Mouse (Mus musculus): Measurements from ENCODE around the gene Smarcd1.
A peak's percentile ranks its signal among the peaks of the same experiment; 100 is the strongest.
"Not testable (repeated sequence)": the region's sequence is repeated elsewhere in the genome, so short reads cannot be mapped to it uniquely, and the experiment has no call there.

Gene Smarcd1

DNA sequence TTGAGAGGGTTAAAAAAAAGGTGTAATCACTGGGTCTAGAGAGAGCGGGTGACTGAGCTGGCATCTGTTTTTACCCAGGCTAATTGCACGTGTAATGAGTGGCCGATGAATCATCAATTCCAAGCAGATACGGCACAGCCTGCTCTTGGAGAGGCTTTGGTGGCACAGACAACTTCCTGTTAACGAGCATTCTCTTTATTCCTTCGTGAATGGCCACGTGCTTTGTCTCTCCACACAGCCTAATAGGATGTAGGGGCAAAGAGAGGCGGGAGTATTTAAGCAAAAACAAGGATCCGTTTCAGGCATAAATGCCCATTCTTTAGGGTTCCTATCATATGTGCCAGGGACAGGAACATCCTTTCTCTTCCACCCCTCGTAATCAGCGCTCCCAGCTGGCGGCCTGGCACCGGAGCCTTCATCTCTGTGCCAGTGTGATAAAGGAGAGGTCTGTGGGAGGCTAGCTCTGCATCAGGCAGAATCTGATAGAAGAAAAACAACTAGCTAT is 13.5 kb downstream of the Smarcd1 start:
- no peak for DNase-seq (ENCODE audit: low spot score)

DNA sequence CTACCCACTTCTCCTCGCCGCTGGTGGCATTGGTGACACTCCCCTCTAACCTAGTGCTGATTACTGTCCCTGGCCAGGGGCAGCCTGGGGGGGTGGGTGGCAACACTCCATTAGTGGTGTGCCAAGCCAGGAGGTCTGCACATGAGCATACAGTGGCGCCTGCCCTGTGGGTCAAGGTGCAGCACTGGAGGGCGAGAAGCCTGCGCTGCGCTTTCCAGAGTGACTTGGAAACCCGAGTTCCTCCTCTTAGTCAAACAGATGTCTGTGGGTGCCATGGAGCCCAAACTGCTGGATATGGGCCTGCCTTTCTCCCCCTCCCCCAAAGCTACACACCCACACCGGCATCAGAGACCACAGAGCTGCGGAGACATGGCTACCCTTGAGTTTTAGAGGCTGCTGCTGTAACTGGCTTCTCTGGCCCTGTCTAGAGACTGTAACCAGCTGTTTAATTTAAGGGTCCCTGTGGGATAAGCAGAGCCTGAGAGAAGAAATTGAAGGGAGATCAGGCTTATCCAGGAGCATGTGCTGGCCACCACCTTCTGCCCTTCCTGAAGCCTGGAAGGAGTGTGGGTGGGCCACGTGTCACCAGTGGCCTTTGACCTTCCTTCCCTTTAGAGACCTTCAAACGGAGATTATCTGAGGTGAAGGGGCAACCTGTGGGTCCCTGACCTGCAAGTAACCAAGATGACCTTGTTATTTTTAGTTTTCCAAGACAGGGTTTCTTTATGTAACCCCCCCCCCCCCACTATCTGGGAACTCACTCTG is 14.2 kb downstream of the Smarcd1 start:
- DNase-seq (ENCODE audit: low spot score): no peak

DNA sequence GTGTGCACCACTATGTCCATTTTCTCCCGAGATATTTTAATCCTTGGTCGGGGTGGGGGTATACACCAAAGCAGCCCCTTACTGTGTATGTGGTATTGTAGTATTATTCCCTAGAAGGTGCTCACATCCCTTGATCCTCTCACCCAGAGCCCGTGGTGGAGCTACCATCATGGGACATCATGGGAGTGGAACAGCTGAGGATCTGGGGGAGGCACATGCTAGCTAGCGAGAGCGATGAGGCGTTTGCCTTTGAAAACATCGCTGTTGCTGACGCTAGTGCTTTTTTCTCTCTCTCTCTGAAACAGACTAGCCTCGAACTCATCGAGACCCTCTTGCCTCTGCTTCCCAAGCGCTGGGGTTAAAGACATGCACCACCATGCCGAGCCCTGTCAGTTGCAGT is 14.9 kb downstream of the Smarcd1 start:
- no peak for DNase-seq (ENCODE audit: low spot score)

DNA sequence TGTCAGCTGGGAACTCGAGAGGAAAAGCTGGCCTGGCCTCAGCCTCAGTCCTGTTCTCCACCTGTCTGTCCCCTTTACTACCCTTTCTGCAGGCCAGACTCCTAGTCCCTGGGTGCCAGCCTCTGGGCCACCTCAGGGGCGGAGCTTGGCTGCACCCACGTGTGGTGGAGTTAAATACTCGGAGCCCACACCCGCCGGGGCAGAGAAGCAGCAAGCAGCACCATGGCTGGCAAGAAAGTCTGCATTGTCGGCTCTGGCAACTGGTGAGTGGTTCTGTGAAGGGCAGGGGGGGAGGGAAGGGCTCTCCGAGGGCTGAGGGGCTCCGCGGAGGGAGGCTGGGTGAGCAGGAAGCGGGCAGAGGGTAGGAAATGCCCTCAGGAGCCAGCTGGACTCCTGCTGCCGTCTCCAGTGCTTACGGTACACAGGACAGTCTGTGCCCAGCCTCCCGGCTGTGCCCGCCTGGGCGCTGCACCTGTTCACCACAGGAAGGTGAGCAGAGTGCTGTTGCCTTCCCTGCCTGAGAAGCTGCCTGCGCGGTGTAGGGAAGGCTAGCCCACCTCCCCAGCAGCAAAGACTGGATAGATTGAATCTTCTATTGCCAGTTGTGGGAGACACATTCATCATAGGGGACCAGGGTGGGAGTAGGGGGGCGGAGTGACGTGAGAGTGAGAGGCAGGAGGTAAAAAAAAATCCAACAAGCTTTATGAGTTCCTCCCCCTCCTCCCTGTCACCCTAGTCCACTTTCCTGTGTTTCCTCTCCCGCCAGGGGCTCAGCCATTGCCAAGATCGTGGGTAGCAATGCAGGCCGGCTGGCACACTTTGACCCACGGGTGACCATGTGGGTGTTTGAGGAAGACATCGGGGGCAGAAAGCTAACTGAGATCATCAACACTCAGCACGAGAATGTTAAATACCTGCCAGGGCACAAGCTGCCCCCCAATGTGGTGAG is 15.7 kb downstream of the Smarcd1 start, which contains the start of gene Gpd1:
Gene Gpd1, plus strand, starts transcription at position 130 of the 949 bp plus-strand sequence.
- peak; percentile 57 for DNase-seq (ENCODE audit: low spot score)

DNA sequence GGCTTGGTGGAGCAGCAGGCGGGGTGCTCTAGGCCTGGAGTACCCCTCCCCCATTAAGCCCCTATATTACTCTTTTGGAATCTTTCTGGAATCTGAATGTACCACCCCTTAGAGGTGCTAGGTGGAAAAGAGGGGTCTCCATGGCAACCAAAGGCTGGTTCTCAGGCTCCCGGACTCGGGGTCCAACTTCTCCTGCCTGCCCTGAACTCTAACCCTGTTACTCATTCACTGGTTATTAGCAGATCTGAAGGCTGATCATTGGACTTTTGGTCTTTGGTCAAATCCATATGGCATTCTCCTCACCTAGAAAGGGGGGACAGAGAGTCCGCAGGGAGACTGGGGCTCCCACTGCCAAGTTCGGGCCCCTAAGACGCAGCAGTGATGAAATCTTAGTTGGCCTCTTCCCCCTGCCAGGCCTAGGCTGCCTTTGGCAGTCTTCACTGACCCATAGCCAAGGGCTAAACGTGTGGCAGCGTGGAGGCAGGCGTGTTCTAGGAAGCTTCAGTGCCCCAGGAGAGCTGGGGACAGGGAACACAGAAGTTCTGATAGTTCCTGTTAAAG is 16.6 kb downstream of the Smarcd1 start:
- no peak for DNase-seq (ENCODE audit: low spot score)

DNA sequence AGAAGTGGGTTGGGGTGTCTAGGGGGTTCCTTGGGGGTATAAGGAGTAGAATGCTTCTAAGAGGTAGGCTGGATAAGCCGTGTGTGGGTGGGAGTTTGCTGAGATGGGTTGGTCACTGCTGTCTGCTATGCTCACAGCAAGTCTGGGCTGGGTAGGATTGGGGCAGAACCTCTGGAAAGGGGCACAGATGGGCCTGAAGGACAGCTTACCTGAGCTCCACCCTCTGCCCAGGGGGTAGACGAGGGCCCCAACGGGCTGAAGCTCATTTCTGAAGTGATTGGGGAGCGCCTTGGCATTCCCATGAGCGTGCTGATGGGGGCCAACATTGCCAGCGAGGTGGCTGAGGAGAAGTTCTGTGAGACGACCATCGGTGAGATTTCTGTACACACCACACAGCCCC is 17.9 kb downstream of the Smarcd1 start:
- no peak for DNase-seq (ENCODE audit: low spot score)

DNA sequence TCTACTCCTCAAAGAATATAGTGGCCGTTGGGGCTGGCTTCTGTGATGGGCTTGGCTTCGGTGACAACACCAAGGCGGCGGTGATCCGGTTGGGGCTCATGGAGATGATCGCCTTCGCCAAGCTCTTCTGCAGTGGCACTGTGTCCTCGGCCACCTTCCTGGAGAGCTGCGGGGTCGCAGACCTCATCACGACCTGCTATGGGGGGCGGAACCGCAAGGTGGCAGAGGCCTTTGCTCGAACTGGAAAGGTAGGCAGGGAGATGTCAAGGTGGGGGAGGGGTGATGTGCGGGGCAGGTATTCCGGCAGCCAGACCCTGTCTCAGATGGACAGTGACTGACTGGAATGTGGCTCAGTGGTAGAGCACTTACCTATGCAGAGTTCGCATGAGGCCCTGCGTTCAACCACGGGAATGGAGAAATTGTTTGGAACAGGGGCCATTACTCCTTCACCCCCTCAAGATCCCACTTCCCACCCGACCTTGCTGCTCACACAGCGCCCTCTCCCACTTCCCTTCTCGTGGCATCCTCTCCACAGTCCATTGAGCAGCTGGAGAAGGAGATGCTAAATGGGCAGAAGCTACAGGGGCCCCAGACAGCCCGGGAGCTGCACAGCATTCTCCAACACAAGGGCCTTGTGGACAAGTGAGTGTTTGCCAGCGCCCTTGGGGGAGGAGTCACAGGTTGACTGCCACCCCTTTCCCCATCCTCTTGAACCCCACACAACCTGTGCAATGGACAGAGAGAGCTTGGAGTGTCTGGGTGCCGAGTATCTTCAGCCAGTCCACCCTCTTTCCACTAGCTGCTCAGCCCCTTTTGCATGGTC is 20.2 kb downstream of the Smarcd1 start:
- no peak for DNase-seq (ENCODE audit: low spot score)

DNA sequence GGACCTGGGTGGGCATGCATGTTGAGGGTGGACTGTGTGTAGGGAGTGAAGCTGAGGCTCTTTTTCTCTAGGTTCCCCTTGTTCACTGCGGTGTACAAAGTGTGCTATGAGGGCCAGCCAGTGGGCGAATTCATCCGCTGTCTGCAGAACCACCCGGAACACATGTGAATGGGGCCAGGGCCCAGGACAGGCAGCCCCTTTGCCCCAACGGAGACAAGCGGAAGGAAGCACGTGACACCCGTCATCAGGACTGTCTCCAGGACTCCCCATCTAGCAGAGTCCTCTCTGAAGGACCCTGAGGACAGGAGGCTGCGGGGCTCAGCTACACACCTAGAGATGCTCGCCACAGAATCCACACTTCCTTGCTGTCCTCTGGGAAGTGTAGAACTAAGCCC is 21.2 kb downstream of the Smarcd1 start:
- no peak for DNase-seq (ENCODE audit: low spot score)

GRCm38 (mm10) chr15:99723515-99724291 is 21.8 kb downstream of the Smarcd1 start:
- peak; percentile 85 for DNase-seq (ENCODE audit: low spot score)

DNA sequence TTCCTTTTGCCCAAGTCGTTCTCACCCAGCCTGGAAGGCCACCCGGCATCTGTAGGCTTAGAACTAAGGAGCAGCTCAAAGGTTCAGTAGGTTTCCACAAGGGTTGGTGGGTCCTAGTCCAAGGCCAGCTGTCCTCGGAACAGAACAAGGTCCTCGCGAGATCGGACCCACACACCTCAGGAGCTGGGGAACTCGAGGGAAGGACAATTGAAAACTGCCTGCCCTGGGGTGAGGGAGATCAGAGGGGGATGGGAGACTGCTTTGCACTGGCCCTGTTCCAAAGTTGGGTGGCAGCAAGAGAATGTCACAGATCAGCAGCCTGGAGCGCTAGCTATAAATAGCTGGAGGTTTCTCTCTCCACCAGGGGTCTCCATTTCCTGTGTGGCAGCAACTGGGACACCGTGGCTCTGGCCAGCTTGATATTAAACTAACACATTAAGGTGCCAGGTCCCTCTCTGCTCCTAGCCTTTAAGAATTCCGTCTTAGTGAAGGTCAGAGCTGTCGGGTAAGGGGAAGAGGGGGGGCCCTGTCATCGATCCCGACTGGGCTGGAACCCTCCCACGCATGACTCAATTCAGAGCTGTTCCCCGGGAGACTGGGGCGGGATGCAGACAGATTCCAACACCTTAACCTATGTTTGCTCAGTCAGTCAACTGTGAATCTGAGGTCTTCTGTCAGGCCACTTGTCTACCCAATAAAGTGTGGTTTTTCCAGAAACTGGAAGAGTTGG is 22.5 kb downstream of the Smarcd1 start:
- peak; percentile 74 for DNase-seq (ENCODE audit: low spot score)

GRCm38 (mm10) chr15:99725341-99726155 is 23.6 kb downstream of the Smarcd1 start, which contains the start of gene Cox14:
Cox14 (plus strand) TSS chr15:99725618.
- DNase-seq (ENCODE audit: low spot score): peak; percentile 98

DNA sequence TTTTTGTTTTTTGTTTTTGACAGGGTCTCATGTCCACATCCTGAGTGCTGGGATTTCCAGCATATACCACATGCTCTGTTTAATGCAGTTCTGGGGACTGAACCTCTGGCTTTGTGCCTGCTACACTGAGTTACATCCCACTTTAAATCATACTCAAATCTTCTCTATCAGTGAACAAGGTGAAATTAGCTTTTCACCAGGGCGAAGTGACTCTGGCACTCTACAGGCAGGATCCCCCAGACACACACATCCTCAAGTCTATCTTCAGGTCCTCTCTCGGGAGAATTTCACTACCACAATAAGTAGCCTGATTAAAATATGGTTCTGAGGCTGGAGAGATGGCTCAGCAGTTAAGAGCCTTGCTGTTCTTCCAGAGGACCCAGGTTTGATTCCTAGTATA is 24.6 kb downstream of the Smarcd1 start:
- DNase-seq (ENCODE audit: low spot score): no peak

GRCm38 (mm10) chr15:99727039-99727438 is 25.1 kb downstream of the Smarcd1 start:
- not testable (repeated sequence) for DNase-seq (ENCODE audit: low spot score)

DNA sequence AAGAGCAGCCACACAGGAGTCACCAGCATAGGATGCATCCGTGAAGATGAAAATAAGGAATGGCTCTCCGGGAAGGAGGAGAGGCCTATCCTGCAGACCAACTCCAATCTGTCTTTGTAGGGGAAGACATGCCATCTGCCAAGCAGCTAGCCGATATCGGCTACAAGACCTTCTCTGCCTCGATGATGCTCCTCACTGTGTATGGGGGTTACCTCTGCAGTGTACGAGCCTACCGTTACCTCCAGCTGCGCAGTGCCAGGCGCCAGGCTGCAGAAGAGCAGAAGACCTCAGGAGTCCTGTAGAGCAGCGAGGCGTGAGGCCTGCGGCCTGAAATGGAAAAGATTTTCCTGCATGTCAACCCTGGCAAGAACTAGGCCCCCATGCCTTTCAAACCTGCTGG is 25.6 kb downstream of the Smarcd1 start:
- DNase-seq (ENCODE audit: low spot score): no peak

- DNase-seq (ENCODE audit: low spot score): no peak
Observed at GRCm38 (mm10) chr15:99728211-99728610, 26.3 kb downstream of the Smarcd1 start.

GRCm38 (mm10) chr15:99729056-99729783 is 27.3 kb downstream of the Smarcd1 start:
- no peak for DNase-seq (ENCODE audit: low spot score)

GRCm38 (mm10) chr15:99731167-99731566 is 29.2 kb downstream of the Smarcd1 start:
- DNase-seq (ENCODE audit: low spot score): no peak

DNA sequence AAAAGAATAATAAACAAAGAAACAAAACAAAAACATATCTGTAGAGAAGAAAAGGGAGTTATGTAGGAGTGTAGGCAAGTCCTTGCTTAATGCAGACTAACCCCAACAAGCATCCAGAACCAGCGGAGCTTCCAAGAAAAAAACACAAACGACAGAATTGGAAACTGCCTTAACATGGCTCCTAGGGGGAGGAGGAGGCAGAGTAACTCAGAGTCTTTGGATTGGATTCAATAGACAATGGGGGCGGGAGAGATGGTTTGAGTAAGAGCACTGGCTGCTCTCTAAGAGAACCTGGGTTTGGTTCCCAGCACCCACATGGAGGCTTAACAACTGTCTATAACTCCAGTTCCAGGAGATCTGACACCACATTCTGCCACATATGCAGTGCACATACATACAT is 29.7 kb downstream of the Smarcd1 start:
- DNase-seq (ENCODE audit: low spot score): no peak
